Mouse (Mus musculus): ENCODE results near the gene H2al1g. TPM values are rescaled to one million over a fixed set of nuclear protein-coding genes. Genes with fewer than 3 reads are reported as not detected.

H2al1g gene
- polyA plus RNA-seq, 1 experiment, result not detected

Other genes with a start within 250 kb of the H2al1g start
- not detected in 2 replicates for gene H2al1a, start 19.0 kb upstream of the H2al1g start, polyA plus RNA-seq (2012; rRNA removed)
- gene H2al1b, start 15.8 kb upstream of the H2al1g start, polyA plus RNA-seq (2012; rRNA removed), result not detected in 2 replicates
- not detected in 2 replicates for gene H2al1c, start 12.6 kb upstream of the H2al1g start, polyA plus RNA-seq (2012; rRNA removed)
- not detected in 2 replicates for gene H2al1d, start 9.4 kb upstream of the H2al1g start, polyA plus RNA-seq (2012; rRNA removed)
- not detected in 2 replicates for gene H2al1e, start 6.3 kb upstream of the H2al1g start, polyA plus RNA-seq (2012; rRNA removed)
- gene H2al1f, start 3.1 kb upstream of the H2al1g start, polyA plus RNA-seq (2012; rRNA removed), result not detected in 2 replicates
- not detected in 2 replicates for gene H2al1h, start 3.2 kb downstream of the H2al1g start, polyA plus RNA-seq (2012; rRNA removed)
- gene H2al1i, start 6.4 kb downstream of the H2al1g start, polyA plus RNA-seq (2012; rRNA removed), result not detected in 2 replicates
- gene H2al1j, start 9.6 kb downstream of the H2al1g start, polyA plus RNA-seq (2012; rRNA removed), result not detected in 2 replicates